Mouse (Mus musculus) CH12.LX (cell line): ENCODE data around the gene Pgpep1l. TPM values are rescaled to one million over a fixed set of nuclear protein-coding genes. Genes with fewer than 3 reads are reported as not detected.
A peak's percentile ranks its signal among the peaks of the same experiment; 100 is the strongest.

ENCODE experiments used
- DNase-seq: peaks from one replicate; pipeline ENCODE4 v3.0.0-alpha.2; 2013; ENCODE audit errors: extremely low read depth
- H3K27ac ChIP-seq: 2 replicates; pipeline ENCODE4 v1.5.1; 2012; ENCODE audit warnings: low read depth, mild to moderate bottlenecking, control low read depth, moderate library complexity; ENCODE audit not compliant: insufficient read depth
- H3K27me3 ChIP-seq: replicated peaks from 2 replicates; pipeline ENCODE3; 2012; ENCODE audit warnings: inconsistent platforms
- H3K36me3 ChIP-seq, 2 experiments: replicated peaks in 1 of 2; 2 replicates each; pipeline versions ENCODE3 to v1.6.1; 2012; ENCODE audit warnings: inconsistent platforms in 1 of 2, low read length in 1 of 2, mild to moderate bottlenecking in 1 of 2, mixed read lengths in 1 of 2, moderate library complexity in 1 of 2; ENCODE audit not compliant: control insufficient read depth in 1 of 2, insufficient read depth in 1 of 2
- H3K4me1 ChIP-seq, 2 experiments: 2 replicates each; pipeline ENCODE4 v1.6.1; 2012; ENCODE audit warnings: inconsistent platforms in 1 of 2, moderate library complexity in 1 of 2; ENCODE audit not compliant: insufficient read depth in 2 of 2, control insufficient read depth in 1 of 2
- H3K4me2 ChIP-seq: 2 replicates; pipeline ENCODE4 v1.6.1; 2012; ENCODE audit warnings: low read depth, mild to moderate bottlenecking, control low read depth; ENCODE audit not compliant: poor library complexity, insufficient read depth, severe bottlenecking
- H3K4me3 ChIP-seq, 3 experiments: fragments of 150-350 bp in 1 of 3; sonication (generic) in 1 of 3; replicated peaks in 1 of 3; 2 replicates each; pipeline versions ENCODE3 to v1.5.1; 2011 to 2012; ENCODE audit warnings: low read depth in 2 of 3, low read length in 2 of 3, mild to moderate bottlenecking in 2 of 3, moderate library complexity in 2 of 3, control low read depth in 1 of 3, improper control_type of control experiment in 1 of 3, inconsistent platforms in 1 of 3, mixed read lengths in 1 of 3; ENCODE audit not compliant: poor library complexity in 1 of 3
- H3K79me2 ChIP-seq: replicated peaks from 2 replicates; pipeline ENCODE4 v1.6.1; 2012; ENCODE audit warnings: mild to moderate bottlenecking, moderate library complexity; ENCODE audit not compliant: control insufficient read depth, poor library complexity, insufficient read depth, severe bottlenecking; ENCODE audit errors: extremely low read depth
- H3K9ac ChIP-seq: 2 replicates; pipeline ENCODE4 v1.6.1; 2012; ENCODE audit warnings: low read depth, mild to moderate bottlenecking, control low read depth, moderate library complexity; ENCODE audit not compliant: insufficient read depth
- H3K9me3 ChIP-seq: replicated peaks from 2 replicates; pipeline ENCODE3; 2012; ENCODE audit warnings: low read length, inconsistent platforms, mixed read lengths
- CTCF ChIP-seq, 2 experiments: IDR thresholded peaks in 1 of 2; conservative IDR thresholded peaks in 1 of 2; 2 replicates each; pipeline ENCODE4 v1.5.1; 2011 to 2012; ENCODE audit warnings: low read depth in 2 of 2, low read length in 2 of 2, improper control_type of control experiment in 1 of 2, inconsistent platforms in 1 of 2, mild to moderate bottlenecking in 1 of 2, moderate library complexity in 1 of 2
- E2F4 ChIP-seq: IDR thresholded peaks from 2 replicates; pipeline ENCODE4 v1.6.1; 2011; ENCODE audit warnings: low read depth, low read length, improper control_type of control experiment; ENCODE audit not compliant: insufficient replicate concordance
- JUN ChIP-seq: IDR thresholded peaks from 2 replicates; pipeline ENCODE4 v1.6.1; 2011; ENCODE audit warnings: low read depth, mild to moderate bottlenecking, low read length, improper control_type of control experiment, moderate library complexity; ENCODE audit not compliant: insufficient read depth
- MAFK ChIP-seq: IDR thresholded peaks from 2 replicates; pipeline ENCODE4 v1.6.1; 2011; ENCODE audit warnings: low read length, improper control_type of control experiment; ENCODE audit not compliant: insufficient replicate concordance
- MYC ChIP-seq: IDR thresholded peaks from 2 replicates; pipeline ENCODE4 v1.6.1; 2011; ENCODE audit warnings: low read depth, mild to moderate bottlenecking, improper control_type of control experiment, low read length
- POLR2A ChIP-seq: IDR thresholded peaks from 2 replicates; pipeline ENCODE4 v1.6.1; 2011; ENCODE audit warnings: low read depth, mild to moderate bottlenecking, improper control_type of control experiment, low read length
- RAD21 ChIP-seq: IDR thresholded peaks from 2 replicates; pipeline ENCODE4 v1.6.1; 2011; ENCODE audit warnings: low read depth, mild to moderate bottlenecking, low read length, improper control_type of control experiment, moderate library complexity
- RCOR1 ChIP-seq: conservative IDR thresholded peaks from 2 replicates; pipeline ENCODE4 v1.6.1; 2012; ENCODE audit warnings: low read depth, mild to moderate bottlenecking, inconsistent platforms, low read length, improper control_type of control experiment
- SMC3 ChIP-seq: IDR thresholded peaks from 2 replicates; pipeline ENCODE4 v1.6.1; 2011; ENCODE audit warnings: low read depth, low read length, improper control_type of control experiment
- TCF12 ChIP-seq: IDR thresholded peaks from 2 replicates; pipeline ENCODE4 v1.6.1; 2014; ENCODE audit warnings: low read depth, mild to moderate bottlenecking, inconsistent platforms, low read length, improper control_type of control experiment
- USF2 ChIP-seq: conservative IDR thresholded peaks from 2 replicates; pipeline ENCODE4 v1.6.1; 2011; ENCODE audit warnings: low read depth, low read length, improper control_type of control experiment
- ZNF384 ChIP-seq: IDR thresholded peaks from 2 replicates; pipeline ENCODE4 v1.6.1; 2012; ENCODE audit warnings: low read depth, low read length, improper control_type of control experiment, inconsistent platforms
- dilution Hi-C: fragments of 300-500 bp; cut with MboI; formaldehyde crosslinking; loops from 2 replicates; pipeline ENCODE4 v1.14.3; 2020; ENCODE audit warnings: low sequenced_read_pairs; ENCODE audit not compliant: extremely low pct_unique_long_range_greater_than_20kb, extremely low pct_ligation_motif_present
- in situ Hi-C: fragments of 300-500 bp; cut with MboI; formaldehyde crosslinking; loops from 3 replicates; pipeline ENCODE4 v1.14.3; 2019; ENCODE audit warnings: low sequenced_read_pairs, low pct_ligation_motif_present, low pct_unique_long_range_greater_than_20kb, mixed read lengths
- polyA plus RNA-seq: library from polyadenylated mRNA; unstranded; fragments of >175 nt; gene quantifications from 2 replicates; pipeline ENCODE4 v1.2.1, GENCODE M21; 2012; ENCODE audit warnings: low read depth; ENCODE audit not compliant: insufficient read length
- total RNA-seq, 2 experiments: library from RNA; depleted of rRNA; stranded (reverse); fragments of 300-350 nt in 1 of 2; fragments of >200 nt in 1 of 2; gene quantifications; 2 replicates each; pipeline ENCODE4 v1.2.3; 2012 to 2014

Pgpep1l gene
- total and polyA plus RNA-seq, 3 experiments, result not detected

- TF ChIP-seq JUN, result no peak
- TF ChIP-seq MYC, result no peak
- no peak for TF ChIP-seq MAFK
Measured at GRCm38 (mm10) chr7:68263346-68264027, 546 bp downstream of the Pgpep1l start (continued).

DNA sequence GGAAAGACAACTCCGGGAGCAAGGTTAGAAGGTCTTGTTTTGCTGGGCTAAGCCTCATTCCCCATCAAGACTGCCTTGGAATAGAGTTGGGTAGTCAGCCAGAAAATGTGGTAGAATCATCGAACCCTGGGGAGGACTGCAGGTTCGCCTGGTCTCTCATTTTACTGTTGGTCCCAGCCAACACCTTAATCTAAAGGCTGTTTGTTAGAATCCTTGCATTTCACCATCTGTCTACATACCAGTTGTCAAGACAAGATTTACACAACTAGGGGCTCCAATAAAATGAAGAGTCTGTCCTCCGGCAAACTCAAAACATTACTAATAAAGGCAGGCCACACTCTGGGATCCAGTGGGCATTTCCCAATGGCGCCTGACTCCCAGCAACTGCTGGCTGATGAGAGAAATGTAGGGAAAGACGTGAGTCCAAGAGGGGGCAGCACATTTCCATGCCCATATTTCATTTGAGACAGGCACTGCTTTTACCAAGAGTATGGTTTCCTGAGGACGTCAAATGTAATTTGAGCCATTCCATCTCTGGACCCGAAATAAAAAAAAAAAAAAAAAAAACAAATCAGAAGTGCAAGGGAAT lies 1.3 kb downstream of the Pgpep1l start:
- Histone ChIP-seq H3K4me1 (peaks cover 7 to 27% of the 10 kb centered on the region in 2 experiments), H3K4me2 (no peak overlapping the region), H3K9me3 (peaks cover 2% of the 10 kb centered on the region), H3K27me3 (no peaks in the 10 kb centered on the region), H3K27ac (no peak overlapping the region), H3K9ac (no peak overlapping the region), H3K79me2 (no peaks in the 10 kb centered on the region), H3K36me3 (no peaks in the 10 kb centered on the region), H3K4me3 (no peak overlapping the region)
- no peak for DNase-seq
- in situ Hi-C loops (no loop called here), dilution Hi-C loops (no loop called here)
- TF ChIP-seq ZNF384, result peak; percentile 26; the same call in 1 of the 2 replicates
- TF ChIP-seq SMC3, result peak; percentile 26; the same call in 1 of the 2 replicates
- no peak for TF ChIP-seq TCF12
- no peak for TF ChIP-seq POLR2A
- peak; percentile 22 for TF ChIP-seq RAD21
- peak in 1 of 2 experiments; percentile 40; a peak in 2 of 4 replicates for TF ChIP-seq CTCF (conservative IDR thresholded peaks at IDR 0.05 in 1 of 2, IDR thresholded peaks at IDR 0.05 in 1 of 2; ENCODE audit: low read depth in 2 of 2, low read length in 2 of 2)

- no peak for DNase-seq
- no peaks in the 10 kb centered on the region for H3K36me3 ChIP-seq
- dilution Hi-C loops (no loop called here), in situ Hi-C loops (no loop called here)
- TF ChIP-seq RCOR1, result no peak
- TF ChIP-seq E2F4, result no peak
- no peak for TF ChIP-seq USF2
- TF ChIP-seq RAD21, result no peak
- TF ChIP-seq POLR2A, result no peak
- TF ChIP-seq TCF12, result no peak
- no peak overlapping the region for H3K27ac ChIP-seq
- H3K4me2 ChIP-seq, result no peak overlapping the region
- no peak overlapping the region for H3K9ac ChIP-seq
- no peaks in the 10 kb centered on the region for H3K27me3 ChIP-seq
- no peaks in the 10 kb centered on the region for H3K79me2 ChIP-seq
- peaks cover 2% of the 10 kb centered on the region for H3K9me3 ChIP-seq
- peaks cover 11 to 35% of the 10 kb centered on the region in 2 experiments for H3K4me1 ChIP-seq
- no peak overlapping the region for H3K4me3 ChIP-seq
Measured at GRCm38 (mm10) chr7:68259523-68260081, 4.4 kb downstream of the Pgpep1l start.
